Mouse (Mus musculus) ovary, postnatal 14 days (tissue): ENCODE data around the gene Ptgfrn.

Source experiments
- DNase-seq: peaks from one replicate; pipeline ENCODE4 v3.0.0; 2022; ENCODE audit warnings: low spot score

Gene Ptgfrn

GRCm38 (mm10) chr3:101037984-101038545 lies 72.0 kb downstream of the Ptgfrn start:
- DNase-seq: no peak

DNA sequence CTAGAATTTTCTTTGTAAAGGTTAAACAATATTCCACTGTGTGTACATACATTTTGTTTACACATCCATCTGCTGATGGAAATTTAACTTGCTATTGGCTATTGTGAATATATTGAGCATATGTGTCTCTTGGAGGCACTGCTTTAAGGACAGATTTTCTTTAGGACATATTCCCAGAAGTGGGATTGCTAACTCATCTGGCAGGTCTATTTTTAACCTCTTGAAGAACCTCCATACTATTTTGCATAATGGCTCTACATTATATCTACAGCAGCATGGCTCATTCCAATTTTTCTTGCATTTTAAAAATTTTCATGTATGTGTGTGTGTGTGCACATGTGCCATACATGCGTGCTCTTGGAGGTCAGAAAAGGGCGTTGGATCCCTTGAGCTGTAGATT lies 74.1 kb downstream of the Ptgfrn start:
- no peak for DNase-seq

GRCm38 (mm10) chr3:101034509-101034908 lies 75.6 kb downstream of the Ptgfrn start:
- no peak for DNase-seq

GRCm38 (mm10) chr3:101033644-101034043 lies 76.4 kb downstream of the Ptgfrn start:
- no peak for DNase-seq

- DNase-seq: no peak
Measured at GRCm38 (mm10) chr3:101031456-101032142, 78.5 kb downstream of the Ptgfrn start.

GRCm38 (mm10) chr3:101030630-101031029 lies 79.4 kb downstream of the Ptgfrn start:
- DNase-seq: no peak

DNA sequence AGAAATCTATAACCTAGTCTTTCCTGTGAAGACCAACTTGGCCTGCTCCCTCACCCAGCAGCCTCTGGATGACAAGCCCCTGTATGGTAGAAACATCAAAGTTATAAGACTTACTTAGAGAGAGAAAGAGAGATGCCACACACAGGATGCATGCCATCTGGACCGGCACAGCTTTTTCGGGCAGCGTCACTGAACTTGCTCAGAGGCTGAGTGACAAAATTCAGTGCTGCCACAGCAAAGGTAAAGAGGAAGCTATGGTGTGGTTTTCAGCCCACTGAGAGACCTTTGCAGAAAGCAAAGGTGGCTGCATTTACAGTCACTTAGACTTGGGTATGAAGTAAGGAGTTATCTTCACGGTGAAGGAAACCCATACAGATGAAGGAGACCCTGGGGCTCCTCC lies 80.7 kb downstream of the Ptgfrn start, which contains the start of gene Cd101:
Gene Cd101 (minus strand): TSS at position 218 of the 400 bp plus-strand sequence.
- DNase-seq: no peak

- no peak for DNase-seq
Measured at GRCm38 (mm10) chr3:101026741-101027140, 83.3 kb downstream of the Ptgfrn start.

DNA sequence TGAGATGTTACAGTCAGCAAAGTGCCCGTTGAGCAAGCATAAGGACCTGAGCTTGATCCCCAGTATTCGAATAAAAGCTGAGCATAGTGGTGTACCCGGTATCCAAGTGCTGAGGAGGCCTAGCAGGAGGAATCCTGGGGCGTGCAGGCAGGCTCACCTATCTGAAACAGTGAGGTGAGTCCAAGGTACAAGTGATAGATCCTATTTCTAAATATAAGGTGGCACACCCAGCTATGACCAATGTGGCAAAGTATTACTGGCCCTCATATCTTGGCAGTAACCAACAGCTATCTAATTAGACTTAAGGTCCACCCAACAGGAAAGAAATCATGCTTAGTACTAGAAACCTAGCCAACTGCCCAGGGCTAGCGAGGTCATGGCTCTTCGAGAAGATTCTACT lies 87.1 kb downstream of the Ptgfrn start:
- no peak for DNase-seq

DNA sequence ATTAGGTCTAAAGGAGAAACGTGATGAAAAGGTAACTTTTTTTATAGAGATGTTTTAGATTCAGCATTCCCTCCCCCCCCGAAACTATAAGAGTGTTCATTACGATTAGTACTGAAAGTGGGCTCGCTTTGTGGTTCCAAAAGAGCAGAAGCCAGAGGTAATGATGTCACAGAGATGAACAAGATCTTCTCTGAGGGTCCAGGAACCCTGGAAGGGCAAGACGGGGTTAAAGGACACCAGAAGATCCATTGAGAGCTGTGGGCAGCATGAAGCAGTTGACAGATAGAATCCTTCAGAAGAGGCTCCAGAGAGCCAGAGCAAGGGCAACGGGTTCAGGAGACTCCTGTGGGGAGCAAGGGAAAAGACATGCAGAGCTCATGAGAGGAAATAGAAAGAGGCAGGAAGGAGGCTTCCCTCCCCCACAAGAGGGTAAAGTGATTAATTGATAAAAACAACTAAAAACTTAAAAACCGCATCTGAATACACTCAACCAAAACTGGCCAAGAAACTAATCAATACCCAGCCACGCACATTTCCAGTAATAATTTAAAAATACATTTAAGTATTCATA lies 88.5 kb downstream of the Ptgfrn start:
- no peak for DNase-seq

GRCm38 (mm10) chr3:101021073-101021472 lies 89.0 kb downstream of the Ptgfrn start:
- DNase-seq: no peak

- DNase-seq: no peak
Measured at GRCm38 (mm10) chr3:101018494-101018893, 91.6 kb downstream of the Ptgfrn start.

DNA sequence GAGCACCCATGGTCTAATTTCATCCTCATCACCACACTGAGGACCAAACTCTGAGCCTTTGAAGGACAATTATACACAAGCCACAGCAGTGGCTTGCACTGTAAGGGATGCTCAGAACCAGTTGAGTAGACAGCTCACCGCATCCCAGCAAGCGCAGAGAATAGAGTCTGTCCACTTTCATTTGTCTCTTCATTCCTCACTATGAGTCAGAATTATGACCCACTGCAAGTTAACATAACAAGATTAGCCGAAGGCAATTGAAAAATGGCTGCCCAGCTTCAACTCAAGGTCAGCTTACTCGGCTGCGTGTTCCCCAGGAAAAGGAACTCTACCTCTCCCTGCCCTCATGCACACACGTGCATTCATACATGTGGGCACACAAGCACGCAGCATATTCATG lies 94.0 kb downstream of the Ptgfrn start:
- DNase-seq: no peak

- no peak for DNase-seq
Measured at GRCm38 (mm10) chr3:101015254-101015653, 94.8 kb downstream of the Ptgfrn start.

- DNase-seq: no peak
Measured at GRCm38 (mm10) chr3:101013536-101013935, 96.5 kb downstream of the Ptgfrn start.

DNA sequence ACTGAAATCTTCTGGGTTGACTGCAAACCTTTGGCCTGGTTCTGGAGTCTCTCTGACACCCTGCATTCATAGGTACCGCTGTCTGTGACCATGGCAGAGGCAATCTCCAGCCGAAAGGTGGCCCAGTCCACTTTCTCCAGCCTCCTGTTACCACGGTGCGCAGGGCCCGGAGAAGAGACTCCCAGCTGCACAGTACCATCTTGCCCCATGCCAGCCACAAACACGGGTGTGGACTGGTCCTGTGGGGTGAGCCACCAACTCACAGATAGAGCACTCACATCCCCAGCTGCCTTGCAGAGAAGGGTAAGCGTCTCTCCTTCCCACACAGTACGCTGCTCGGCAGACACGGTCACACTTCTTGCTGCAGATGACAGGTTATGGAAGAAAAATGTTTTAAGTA lies 97.1 kb downstream of the Ptgfrn start:
- DNase-seq: no peak

- no peak for DNase-seq
Measured at GRCm38 (mm10) chr3:101012597-101012996, 97.5 kb downstream of the Ptgfrn start.

- no peak for DNase-seq
Measured at GRCm38 (mm10) chr3:101012131-101012571, 97.9 kb downstream of the Ptgfrn start.

- DNase-seq: no peak
Measured at GRCm38 (mm10) chr3:101011203-101011600, 98.9 kb downstream of the Ptgfrn start.

GRCm38 (mm10) chr3:101010589-101011202 lies 99.4 kb downstream of the Ptgfrn start:
- no peak for DNase-seq

GRCm38 (mm10) chr3:101007112-101007782 lies 102.8 kb downstream of the Ptgfrn start:
- DNase-seq: no peak

DNA sequence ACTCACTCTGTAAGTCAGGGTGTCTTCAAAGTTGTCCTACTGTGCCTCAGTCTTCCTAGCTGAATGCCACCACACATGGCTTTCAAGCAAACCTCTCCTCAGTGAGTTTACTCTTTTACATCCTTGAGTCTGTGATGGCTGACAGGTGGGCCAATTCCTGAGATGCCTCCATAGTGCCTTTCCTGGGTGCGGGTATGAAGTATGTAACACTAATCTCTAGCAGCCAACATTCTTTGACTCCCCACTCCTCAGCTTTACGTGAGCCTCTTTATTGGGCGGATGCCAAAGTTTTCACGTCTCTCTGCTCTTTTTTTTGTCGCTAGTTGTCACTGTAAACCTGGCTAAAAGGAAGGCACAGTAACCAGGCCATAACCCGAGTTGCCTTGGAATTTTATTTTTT lies 104.7 kb downstream of the Ptgfrn start:
- no peak for DNase-seq
